Mouse (Mus musculus): ENCODE data around the gene Pdss2.

Pdss2 gene

DNA sequence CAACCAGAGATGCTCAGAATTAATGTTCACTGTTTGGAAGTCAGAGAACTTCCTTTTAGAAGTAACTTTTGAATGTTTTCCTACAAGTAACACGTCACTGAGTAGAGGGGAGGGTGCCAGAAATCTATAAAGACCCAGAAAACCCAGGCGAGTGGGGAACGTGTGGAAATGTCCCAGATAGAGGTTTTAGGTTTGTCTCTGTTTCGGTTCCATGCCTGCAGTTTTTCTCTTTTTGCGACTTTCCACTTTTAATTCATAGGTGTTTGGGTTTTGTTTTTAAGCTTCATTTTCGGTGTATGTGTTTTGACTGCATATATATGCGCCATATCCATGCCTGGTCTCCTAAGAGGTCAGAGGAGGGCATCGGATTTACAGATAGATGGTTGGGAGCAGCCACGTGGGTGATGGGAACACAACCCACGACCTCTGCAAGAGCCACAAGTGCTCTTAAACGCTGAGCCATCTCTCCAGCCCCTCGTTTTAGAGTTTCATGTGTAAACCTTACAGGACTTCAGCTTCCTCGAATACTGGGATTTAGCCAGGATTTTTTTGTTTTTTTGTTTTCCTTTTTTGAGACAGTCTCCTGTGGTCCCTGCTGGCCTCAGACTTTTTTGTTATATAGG, 259.1 kb downstream of the Pdss2 start:
- DNase-seq (ENCODE audit: low read depth, low spot score), result peak; percentile 11

DNA sequence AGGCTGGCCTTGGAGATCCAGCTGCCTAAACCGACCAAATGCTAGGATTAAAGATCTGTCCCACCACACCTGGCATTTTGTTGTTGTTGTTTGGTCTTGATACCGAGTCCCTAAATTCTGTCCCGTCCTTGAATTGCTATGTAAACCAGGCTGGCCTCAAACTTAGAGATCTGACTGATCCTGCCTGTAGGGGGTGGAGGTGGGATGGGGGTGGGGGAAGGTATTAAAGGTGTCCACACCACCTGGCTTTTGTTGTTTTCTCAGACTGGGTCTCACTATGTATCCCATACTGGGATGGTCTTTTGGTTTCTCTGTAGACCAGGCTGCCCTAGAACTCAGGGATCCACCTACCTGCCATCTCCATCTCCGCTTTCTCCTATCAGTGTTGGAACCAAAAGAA, 259.9 kb downstream of the Pdss2 start:
- no peak for DNase-seq (ENCODE audit: low read depth, low spot score)

DNA sequence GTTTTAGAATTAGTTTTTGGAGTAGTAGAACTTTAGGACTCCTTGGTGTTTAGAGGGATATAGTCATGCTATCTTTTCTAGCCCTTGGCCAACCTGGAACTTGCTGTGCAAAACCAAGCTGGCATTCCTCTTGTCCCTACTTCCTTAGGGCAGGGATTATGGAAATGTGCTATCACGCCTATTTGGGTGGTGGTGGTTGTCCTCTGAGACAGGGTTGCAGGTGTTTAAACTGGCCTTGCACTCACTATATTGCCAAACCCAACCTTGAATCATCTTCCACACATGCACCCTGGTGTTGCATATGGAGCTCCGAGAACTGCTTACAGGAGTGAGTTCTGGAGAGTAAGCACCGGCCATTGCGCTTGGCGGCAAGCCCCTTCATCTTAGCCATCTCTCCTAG, 260.7 kb downstream of the Pdss2 start:
- no peak for DNase-seq (ENCODE audit: low read depth, low spot score)

DNA sequence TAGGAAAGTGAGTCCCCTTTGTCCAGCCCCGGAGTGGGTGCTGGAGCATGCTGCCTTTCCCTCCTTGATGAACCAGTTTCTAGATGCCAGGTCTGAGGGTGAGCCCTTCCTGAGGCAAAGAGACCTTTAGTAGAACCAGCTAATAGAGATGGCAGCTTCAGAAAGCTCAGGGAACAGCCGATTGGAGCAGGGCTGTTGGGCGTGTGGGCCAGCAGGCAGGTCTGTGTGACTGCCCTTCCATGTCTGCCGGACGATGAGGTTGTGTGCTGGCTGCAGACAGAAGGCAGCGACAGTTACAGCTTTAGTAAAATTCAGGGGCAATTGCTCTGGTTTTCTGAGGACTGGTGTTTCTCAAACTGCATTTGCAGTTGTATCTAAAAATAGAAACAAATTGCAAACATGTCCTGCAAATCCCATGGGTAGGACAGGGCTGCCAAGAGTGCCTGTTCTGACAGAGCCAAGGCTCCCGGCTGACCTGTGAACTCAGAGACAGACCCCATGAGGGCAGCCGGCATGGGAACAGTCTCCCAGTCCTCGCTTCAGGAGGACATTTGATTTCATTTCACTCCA, 262.2 kb downstream of the Pdss2 start:
- DNase-seq (ENCODE audit: low read depth, low spot score), result no peak

- DNase-seq (ENCODE audit: low read depth, low spot score), result no peak
These were observed 264.5 kb downstream of the Pdss2 start for GRCm38 (mm10) chr10:43485751-43486268.

- no peak for DNase-seq (ENCODE audit: low read depth, low spot score)
These were observed 266.2 kb downstream of the Pdss2 start for GRCm38 (mm10) chr10:43487441-43488010.

- DNase-seq (ENCODE audit: low read depth, low spot score), result no peak
These were observed 267.0 kb downstream of the Pdss2 start for GRCm38 (mm10) chr10:43488258-43488657.

DNA sequence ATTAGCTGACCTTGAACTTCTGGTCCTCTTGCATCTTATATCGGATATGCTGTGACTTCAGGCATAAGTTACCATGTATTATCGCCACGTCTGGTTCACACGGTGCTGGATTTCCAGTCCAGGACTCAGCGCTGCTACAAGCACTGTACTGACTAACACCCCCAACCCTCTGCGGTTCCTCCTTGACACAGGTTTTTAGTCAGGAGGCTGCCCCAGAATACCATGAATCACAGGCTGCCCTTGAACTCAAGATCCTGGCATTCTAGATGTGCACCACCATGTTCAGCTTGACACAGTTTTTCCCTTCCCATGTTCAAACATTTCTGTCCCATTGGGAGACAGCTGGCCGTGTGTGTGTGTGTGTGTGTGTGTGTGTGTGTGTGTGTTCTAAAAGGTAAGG, 267.9 kb downstream of the Pdss2 start:
- no peak for DNase-seq (ENCODE audit: low read depth, low spot score)

- DNase-seq (ENCODE audit: low read depth, low spot score), result no peak
These were observed 268.3 kb downstream of the Pdss2 start for GRCm38 (mm10) chr10:43489550-43489949.

DNA sequence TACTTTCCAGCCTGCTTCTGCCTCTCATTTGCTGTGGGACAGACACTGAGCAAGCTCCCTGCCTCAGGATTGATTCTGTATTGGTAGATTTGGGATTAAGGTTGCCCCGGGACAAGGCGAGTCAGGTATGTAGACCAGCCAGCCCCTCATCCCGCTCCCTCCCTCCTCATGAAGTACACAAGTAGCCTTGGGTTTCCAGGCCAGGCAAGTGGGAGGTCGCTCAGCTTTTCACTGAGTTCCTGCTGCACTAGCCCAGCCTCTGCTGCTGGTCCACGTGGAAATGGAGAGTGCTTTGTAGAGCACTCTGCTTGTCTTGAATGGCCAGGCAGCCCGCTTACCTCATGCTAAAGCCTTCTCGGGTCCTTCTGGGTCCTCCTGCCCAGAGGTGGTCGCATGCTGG, 268.7 kb downstream of the Pdss2 start:
- DNase-seq (ENCODE audit: low read depth, low spot score), result no peak

GRCm38 (mm10) chr10:43490846-43491245, 269.6 kb downstream of the Pdss2 start:
- no peak for DNase-seq (ENCODE audit: low read depth, low spot score)

DNA sequence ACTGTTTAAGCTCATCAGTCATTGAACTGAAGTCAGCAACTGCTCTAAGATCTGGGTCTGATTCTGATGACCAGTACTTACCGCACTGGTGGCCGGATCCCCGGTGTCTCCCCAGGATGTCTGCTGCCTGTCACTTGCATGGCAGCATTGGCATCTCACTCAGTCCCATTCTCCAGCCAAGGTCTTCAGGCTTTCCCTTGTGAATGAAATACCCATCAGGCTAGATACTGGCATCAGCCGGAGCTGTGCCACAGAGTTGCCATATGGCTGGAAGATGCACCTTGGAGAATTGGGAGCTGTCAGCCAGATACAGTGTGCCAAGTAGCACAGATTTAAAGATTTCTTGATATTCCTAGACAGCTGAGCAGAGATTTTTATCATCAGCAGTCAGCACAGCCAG, 281.3 kb downstream of the Pdss2 start:
- no peak for DNase-seq (ENCODE audit: low read depth, low spot score)

- DNase-seq (ENCODE audit: low read depth, low spot score), result no peak
These were observed 283.0 kb downstream of the Pdss2 start for GRCm38 (mm10) chr10:43504291-43504690.

GRCm38 (mm10) chr10:43507051-43507450, 285.8 kb downstream of the Pdss2 start:
- DNase-seq (ENCODE audit: low read depth, low spot score), result no peak

- no peak for DNase-seq (ENCODE audit: low read depth, low spot score)
These were observed 287.9 kb downstream of the Pdss2 start for GRCm38 (mm10) chr10:43509228-43509627.

GRCm38 (mm10) chr10:43512976-43513375, 291.7 kb downstream of the Pdss2 start:
- DNase-seq (ENCODE audit: low read depth, low spot score), result no peak

Data from CD4-positive, CD25-positive, alpha-beta regulatory T cell, adult 2 months (primary cell).